Mouse (Mus musculus) adrenal gland, adult 8-10 months (tissue): ENCODE results near the gene Trip10. TPM values are rescaled to one million over a fixed set of nuclear protein-coding genes. Genes with fewer than 3 reads are reported as not detected.
A peak's percentile ranks its signal among the peaks of the same experiment; 100 is the strongest.

Experiments
- DNase-seq: peaks from one replicate; pipeline ENCODE4 v3.0.0; 2022
- total RNA-seq, 4 experiments: library from RNA; stranded (reverse); gene quantifications; 2 replicates each; pipeline ENCODE4 v1.2.4; 2022

The Trip10 gene
- 10 to 100 TPM; 57.1 to 89.6 (median 72.8) TPM for total RNA-seq

GRCm38 (mm10) chr17:57249186-57250181 lies at the start of gene Trip10:
TSS of gene Trip10 (plus strand) at chr17:57249455.
- peak; percentile 94 for DNase-seq

- DNase-seq: no peak
Measured at GRCm38 (mm10) chr17:57201841-57202724, 47.2 kb upstream of the Trip10 start.

- no peak for DNase-seq
Measured at GRCm38 (mm10) chr17:57207938-57208337, 41.3 kb upstream of the Trip10 start.

- no peak for DNase-seq
Measured at GRCm38 (mm10) chr17:57209330-57209729, 39.9 kb upstream of the Trip10 start.

- DNase-seq: no peak
Measured at GRCm38 (mm10) chr17:57211501-57211900, 37.8 kb upstream of the Trip10 start.

GRCm38 (mm10) chr17:57214676-57215387 lies 34.4 kb upstream of the Trip10 start:
- DNase-seq: no peak

- no peak for DNase-seq
Measured at GRCm38 (mm10) chr17:57218335-57218900, 30.8 kb upstream of the Trip10 start.

GRCm38 (mm10) chr17:57219167-57219883 lies 29.9 kb upstream of the Trip10 start:
- no peak for DNase-seq

- no peak for DNase-seq
Measured at GRCm38 (mm10) chr17:57219884-57220207, 29.4 kb upstream of the Trip10 start.

- DNase-seq: no peak
Measured at GRCm38 (mm10) chr17:57221911-57222310, 27.3 kb upstream of the Trip10 start.

GRCm38 (mm10) chr17:57223313-57223712 lies 25.9 kb upstream of the Trip10 start:
- DNase-seq: no peak

- DNase-seq: no peak
Measured at GRCm38 (mm10) chr17:57227468-57227867, 21.8 kb upstream of the Trip10 start.

- DNase-seq: peak; percentile 60
Measured at GRCm38 (mm10) chr17:57228014-57228413, 21.2 kb upstream of the Trip10 start, which contains the start of gene C3. TSS of gene C3 (minus strand) at chr17:57228136.

GRCm38 (mm10) chr17:57228873-57229272 lies 20.4 kb upstream of the Trip10 start:
- DNase-seq: no peak

GRCm38 (mm10) chr17:57229851-57230727 lies 19.2 kb upstream of the Trip10 start:
- no peak for DNase-seq

- DNase-seq: no peak
Measured at GRCm38 (mm10) chr17:57230728-57231125, 18.5 kb upstream of the Trip10 start.

GRCm38 (mm10) chr17:57231321-57231771 lies 17.9 kb upstream of the Trip10 start:
- DNase-seq: no peak

- no peak for DNase-seq
Measured at GRCm38 (mm10) chr17:57232200-57232599, 17.1 kb upstream of the Trip10 start.

GRCm38 (mm10) chr17:57233038-57233437 lies 16.2 kb upstream of the Trip10 start:
- DNase-seq: no peak

- no peak for DNase-seq
Measured at GRCm38 (mm10) chr17:57234254-57234928, 14.9 kb upstream of the Trip10 start.
